Mouse (Mus musculus): Measurements from ENCODE around the gene Tada2a. TPM values are rescaled to one million over a fixed set of nuclear protein-coding genes. Genes with fewer than 3 reads are reported as not detected.

The Tada2a gene
- polyA plus RNA-seq (2012; rRNA removed) (46.1 and 56.2 TPM in 2 replicates), polyA plus RNA-seq (2014; fragmentation: Nextera tagmentation; extraction: Ambion mirVana) (36.9 and 37.1 TPM in 2 replicates)

DNA sequence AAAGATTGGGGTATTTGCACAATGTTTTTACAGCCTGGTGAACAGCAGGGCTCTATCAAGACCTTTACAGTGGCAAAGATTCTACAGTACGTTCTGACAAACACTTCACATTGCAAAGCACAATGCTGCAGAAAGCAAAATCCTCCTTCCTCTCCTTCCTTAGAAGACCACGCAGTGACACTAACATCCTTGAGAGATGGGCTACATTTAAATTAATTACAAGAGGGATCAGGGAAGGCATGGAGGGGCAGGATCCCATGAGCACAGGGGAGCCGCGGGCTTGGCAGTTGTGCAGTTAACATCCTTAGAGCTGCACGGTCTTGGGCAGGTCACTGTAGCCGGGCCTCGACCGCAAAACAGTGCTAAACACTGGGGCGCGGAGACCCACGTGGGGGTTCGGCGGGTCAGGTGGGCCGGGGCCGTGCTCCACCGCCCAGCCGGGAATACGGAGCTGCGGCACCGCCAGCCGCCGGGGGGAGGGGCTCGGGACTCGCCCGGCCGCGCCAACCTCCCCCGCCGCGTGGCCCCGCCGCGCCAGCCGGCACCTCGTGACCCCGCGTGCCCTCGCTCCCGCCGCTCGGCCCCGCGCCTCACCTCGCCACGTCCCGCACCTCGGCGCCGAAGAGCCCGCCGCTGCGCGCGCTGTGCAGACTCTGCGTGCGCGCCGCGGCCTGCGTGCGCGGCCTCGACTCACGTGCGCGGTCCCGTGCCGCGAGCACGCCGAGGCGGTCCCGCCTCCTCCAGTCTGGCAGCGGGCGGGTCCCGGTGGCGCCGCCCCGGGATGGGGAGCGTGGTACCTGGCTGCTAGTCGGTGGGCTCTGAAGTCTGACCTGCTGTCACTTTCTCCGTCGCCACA, at the start of gene Tada2a, which contains the start of gene Acaca:
Tada2a (minus strand) TSS at position 658 of the 856 bp plus-strand sequence.
Acaca (plus strand) TSS at position 730 of the 856 bp plus-strand sequence.
- H3K4me2 ChIP-seq (replicated peaks; ENCODE audit: low read depth, low read length, severe bottlenecking): peak within 1 kb of the TSS; percentile 79
- peak; percentile 69; the same call in 1 of the 2 replicates for TF ChIP-seq POLR2A (IDR thresholded peaks at IDR 0.05; ENCODE audit: borderline replicate concordance, extremely low read depth, insufficient read depth, insufficient read length)
- DNase-seq (ENCODE audit: low spot score) (peak; percentile 76), ATAC-seq (ENCODE audit: low FRiP score, low read depth) (peak; percentile 93)
- peak within 1 kb of the TSS; percentile 85 for H3K9ac ChIP-seq (ENCODE audit: low read depth, low read length, severe bottlenecking)
- no peaks in the 10 kb centered on the region; the same call in 1 of the 2 replicates for H3K4me1 ChIP-seq (ENCODE audit: control insufficient read depth, insufficient read depth, low read length)
- under 1% methylated on average over 33 of the region's 83 CpGs for WGBS
- H3K4me3 ChIP-seq (replicated peaks; ENCODE audit: low read length): peak within 1 kb of the TSS; percentile 83
- peaks cover 23% of the 10 kb centered on the region for H3K36me3 ChIP-seq (ENCODE audit: control insufficient read depth, insufficient read depth, low read length)
- H3K9me3 ChIP-seq (ENCODE audit: control insufficient read depth, low read length): no peaks in the 10 kb centered on the region
- H3K27me3 ChIP-seq (ENCODE audit: control insufficient read depth, insufficient read depth, low read length): no peaks in the 10 kb centered on the region
- H3K27ac ChIP-seq (replicated peaks; ENCODE audit: low read depth, low read length): peak within 1 kb of the TSS; percentile 26; the same call in 1 of the 2 replicates

GRCm38 (mm10) chr11:84178571-84178970, 49.2 kb upstream of the Tada2a start:
- H3K27me3 ChIP-seq (ENCODE audit: control insufficient read depth, insufficient read depth, low read length): no peaks in the 10 kb centered on the region
- H3K4me3 ChIP-seq (replicated peaks; ENCODE audit: low read length): peak overlapping the region; percentile 69; the same call in 1 of the 2 replicates
- ATAC-seq (ENCODE audit: low FRiP score, low read depth): no peak
- H3K4me2 ChIP-seq (replicated peaks; ENCODE audit: low read depth, low read length, severe bottlenecking): peak overlapping the region; percentile 54
- H3K36me3 ChIP-seq (ENCODE audit: control insufficient read depth, insufficient read depth, low read length): no peaks in the 10 kb centered on the region
- DNase-seq (ENCODE audit: low spot score): no peak
- H3K4me1 ChIP-seq (ENCODE audit: control insufficient read depth, insufficient read depth, low read length): peaks cover 9% of the 10 kb centered on the region
- 0 out of 2 replicates have a peak overlapping the region, but pooled peaks have one; percentile 78 for H3K27ac ChIP-seq (replicated peaks; ENCODE audit: low read depth, low read length)
- WGBS: 33% methylated on average over 4 of the region's 4 CpGs
- TF ChIP-seq POLR2A (IDR thresholded peaks at IDR 0.05; ENCODE audit: borderline replicate concordance, extremely low read depth, insufficient read depth, insufficient read length): no peak
- no peaks in the 10 kb centered on the region for H3K9me3 ChIP-seq (ENCODE audit: control insufficient read depth, low read length)
- peak overlapping the region; percentile 76; the same call in 1 of the 2 replicates for H3K9ac ChIP-seq (ENCODE audit: low read depth, low read length, severe bottlenecking)

GRCm38 (mm10) chr11:84172539-84173435, 43.4 kb upstream of the Tada2a start:
- no peak overlapping the region for H3K9ac ChIP-seq (ENCODE audit: low read depth, low read length, severe bottlenecking)
- no peaks in the 10 kb centered on the region for H3K9me3 ChIP-seq (ENCODE audit: control insufficient read depth, low read length)
- no peak overlapping the region for H3K27ac ChIP-seq (replicated peaks; ENCODE audit: low read depth, low read length)
- H3K36me3 ChIP-seq (ENCODE audit: control insufficient read depth, insufficient read depth, low read length): no peaks in the 10 kb centered on the region
- DNase-seq (ENCODE audit: low spot score) (no peak), ATAC-seq (ENCODE audit: low FRiP score, low read depth) (no peak)
- TF ChIP-seq POLR2A (IDR thresholded peaks at IDR 0.05; ENCODE audit: borderline replicate concordance, extremely low read depth, insufficient read depth, insufficient read length): no peak
- no peak overlapping the region for H3K4me2 ChIP-seq (replicated peaks; ENCODE audit: low read depth, low read length, severe bottlenecking)
- H3K4me1 ChIP-seq (ENCODE audit: control insufficient read depth, insufficient read depth, low read length): 0 out of 2 replicates have a peak, but pooled peaks cover 3% of the 10 kb centered on the region
- no peaks in the 10 kb centered on the region for H3K27me3 ChIP-seq (ENCODE audit: control insufficient read depth, insufficient read depth, low read length)
- H3K4me3 ChIP-seq (replicated peaks; ENCODE audit: low read length): no peak overlapping the region
- WGBS: 71% methylated on average over 11 of the region's 11 CpGs

- Histone ChIP-seq H3K36me3 (ENCODE audit: control insufficient read depth, insufficient read depth, low read length) (no peaks in the 10 kb centered on the region), H3K27ac (replicated peaks; ENCODE audit: low read depth, low read length) (no peak overlapping the region), H3K4me2 (replicated peaks; ENCODE audit: low read depth, low read length, severe bottlenecking) (no peak overlapping the region), H3K4me1 (ENCODE audit: control insufficient read depth, insufficient read depth, low read length) (0 out of 2 replicates have a peak, but pooled peaks cover 3% of the 10 kb centered on the region), H3K9ac (ENCODE audit: low read depth, low read length, severe bottlenecking) (no peak overlapping the region), H3K4me3 (replicated peaks; ENCODE audit: low read length) (no peak overlapping the region), H3K9me3 (ENCODE audit: control insufficient read depth, low read length) (no peaks in the 10 kb centered on the region), H3K27me3 (ENCODE audit: control insufficient read depth, insufficient read depth, low read length) (no peaks in the 10 kb centered on the region)
- no peak for ATAC-seq (ENCODE audit: low FRiP score, low read depth)
- WGBS: 29% methylated on average over 7 of the region's 7 CpGs
- TF ChIP-seq POLR2A (IDR thresholded peaks at IDR 0.05; ENCODE audit: borderline replicate concordance, extremely low read depth, insufficient read depth, insufficient read length): no peak
- no peak for DNase-seq (ENCODE audit: low spot score)
Observed at GRCm38 (mm10) chr11:84168701-84169288, 39.4 kb upstream of the Tada2a start.

Measured in limb, embryonic 14.5 days (tissue).